Mouse (Mus musculus) lung, embryonic 14.5 days (tissue): ENCODE measurements at regions not wholly inside any gene's neighbourhood (a gene's known extent, or its start where the extent isn't known, plus 50 kb on each side); places are given as distances from the start of the nearest gene placed in this dataset.
A peak's percentile ranks its signal among the peaks of the same experiment; 100 is the strongest.

Source experiments
- ATAC-seq: fragments of 200-750 bp; cut with Nextera tagmentation; 2 replicates; pipeline ENCODE4 v1.8.0; 2017; ENCODE audit warnings: mild to moderate bottlenecking, moderate TSS enrichment, moderate library complexity; ENCODE audit not compliant: insufficient read depth
- DNase-seq: peaks from one replicate; pipeline ENCODE4 v3.0.0-alpha.2; 2015
- H3K27ac ChIP-seq: fragments of 300-500 bp; sonication (generic); 2 replicates; pipeline ENCODE4 v1.5.1; 2014; ENCODE audit warnings: low read depth, mild to moderate bottlenecking, moderate library complexity
- H3K27me3 ChIP-seq: fragments of 300-500 bp; sonication (generic); 2 replicates; pipeline ENCODE4 v1.6.1; 2014; ENCODE audit warnings: low read length, control low read depth; ENCODE audit not compliant: insufficient read depth
- H3K36me3 ChIP-seq: fragments of 300-500 bp; sonication (generic); 2 replicates; pipeline ENCODE4 v1.6.1; 2014; ENCODE audit warnings: control low read depth; ENCODE audit not compliant: insufficient read depth
- H3K4me1 ChIP-seq: fragments of 300-500 bp; sonication (generic); 2 replicates; pipeline ENCODE4 v1.6.1; 2014; ENCODE audit warnings: antibody characterized with exemption, control low read depth; ENCODE audit not compliant: insufficient read depth
- H3K4me2 ChIP-seq: fragments of 300-500 bp; sonication (generic); 2 replicates; pipeline ENCODE4 v1.6.1; 2014; ENCODE audit warnings: mild to moderate bottlenecking
- H3K4me3 ChIP-seq: fragments of 300-500 bp; sonication (generic); 2 replicates; pipeline ENCODE4 v1.5.1; 2014; ENCODE audit warnings: low read depth, low read length
- H3K9ac ChIP-seq: fragments of 300-500 bp; sonication (generic); 2 replicates; pipeline ENCODE4 v1.6.1; 2014
- H3K9me3 ChIP-seq: fragments of 300-500 bp; sonication (generic); 2 replicates; pipeline ENCODE4 v1.6.1; 2016; ENCODE audit warnings: low read depth, low read length, control low read depth
- CTCF ChIP-seq: IDR thresholded peaks from 2 replicates; pipeline ENCODE4 v1.5.1; 2016; ENCODE audit warnings: antibody characterized with exemption, low read depth
- WGBS: fragments of 180-500 bp; shearing (Covaris S2); extraction: QIAGEN DNeasy Blood & Tissue Kit; methylation state at CpG from one replicate; pipeline ENCODE4 v1.1.7; 2014; 5-methylcytosine and 5-hydroxymethylcytosine counted together

GRCm38 (mm10) chr2:122863343-122863970 lies 98.4 kb downstream of the Sqor start:
- ATAC-seq, result no peak
- Histone ChIP-seq H3K36me3 (no peaks in the 10 kb centered on the region), H3K27ac (no peak overlapping the region), H3K4me3 (no peak overlapping the region), H3K9me3 (no peaks in the 10 kb centered on the region), H3K9ac (no peak overlapping the region), H3K4me2 (no peak overlapping the region), H3K27me3 (no peaks in the 10 kb centered on the region), H3K4me1 (no peaks in the 10 kb centered on the region)
- WGBS, result 54% methylated on average over 15 of the region's 15 CpGs
- TF ChIP-seq CTCF, result no peak
- no peak for DNase-seq

- no peaks in the 10 kb centered on the region for H3K9me3 ChIP-seq
- no peaks in the 10 kb centered on the region for H3K4me1 ChIP-seq
- no peak overlapping the region for H3K4me3 ChIP-seq
- DNase-seq, result no peak
- WGBS, result 80% methylated on average over 1 of the region's 1 CpGs
- H3K36me3 ChIP-seq, result no peaks in the 10 kb centered on the region
- H3K4me2 ChIP-seq, result no peak overlapping the region
- TF ChIP-seq CTCF, result no peak
- H3K27me3 ChIP-seq, result no peaks in the 10 kb centered on the region
- no peak overlapping the region for H3K27ac ChIP-seq
- H3K9ac ChIP-seq, result no peak overlapping the region
- ATAC-seq, result no peak
These were observed 98.9 kb downstream of the Sqor start for GRCm38 (mm10) chr2:122863971-122864348.

- TF ChIP-seq CTCF, result no peak
- no peaks in the 10 kb centered on the region for H3K36me3 ChIP-seq
- H3K4me1 ChIP-seq, result no peaks in the 10 kb centered on the region
- no peak overlapping the region for H3K4me2 ChIP-seq
- no peak for DNase-seq
- no peak overlapping the region for H3K4me3 ChIP-seq
- no peaks in the 10 kb centered on the region for H3K9me3 ChIP-seq
- no peak for ATAC-seq
- no peak overlapping the region for H3K9ac ChIP-seq
- H3K27me3 ChIP-seq, result no peaks in the 10 kb centered on the region
- H3K27ac ChIP-seq, result no peak overlapping the region
These were observed 122.1 kb downstream of the Sqor start for GRCm38 (mm10) chr2:122887111-122887510.

- H3K9me3 ChIP-seq, result no peaks in the 10 kb centered on the region
- no peaks in the 10 kb centered on the region for H3K36me3 ChIP-seq
- DNase-seq (no peak), ATAC-seq (no peak)
- TF ChIP-seq CTCF, result no peak
- no peak overlapping the region for H3K4me3 ChIP-seq
- no peak overlapping the region for H3K4me2 ChIP-seq
- no peak overlapping the region for H3K9ac ChIP-seq
- H3K27ac ChIP-seq, result no peak overlapping the region
- no peaks in the 10 kb centered on the region for H3K27me3 ChIP-seq
- H3K4me1 ChIP-seq, result no peaks in the 10 kb centered on the region
These were observed 122.5 kb downstream of the Sqor start for GRCm38 (mm10) chr2:122887526-122887925.

GRCm38 (mm10) chr2:122905129-122906072 lies 140.4 kb downstream of the Sqor start:
- Histone ChIP-seq H3K4me3 (no peak overlapping the region), H3K9ac (no peak overlapping the region), H3K9me3 (no peaks in the 10 kb centered on the region), H3K27ac (no peak overlapping the region), H3K4me1 (no peaks in the 10 kb centered on the region), H3K27me3 (no peaks in the 10 kb centered on the region), H3K36me3 (no peaks in the 10 kb centered on the region), H3K4me2 (no peak overlapping the region)
- ATAC-seq, result no peak
- no peak for DNase-seq
- TF ChIP-seq CTCF, result no peak
- WGBS, result 55% methylated on average over 11 of the region's 11 CpGs

GRCm38 (mm10) chr2:122916772-122917171 lies 151.7 kb downstream of the Sqor start:
- Histone ChIP-seq H3K4me3 (no peak overlapping the region), H3K9me3 (no peaks in the 10 kb centered on the region), H3K9ac (no peak overlapping the region), H3K27ac (no peak overlapping the region), H3K4me1 (no peaks in the 10 kb centered on the region), H3K36me3 (no peaks in the 10 kb centered on the region), H3K4me2 (no peak overlapping the region), H3K27me3 (no peaks in the 10 kb centered on the region)
- TF ChIP-seq CTCF, result peak; percentile 44
- ATAC-seq (no peak), DNase-seq (peak; percentile 59)
- WGBS, result 86% methylated on average over 1 of the region's 1 CpGs

GRCm38 (mm10) chr2:122937922-122938321 lies 172.9 kb downstream of the Sqor start:
- H3K4me1 ChIP-seq, result no peaks in the 10 kb centered on the region
- peak; percentile 47 for TF ChIP-seq CTCF
- H3K4me2 ChIP-seq, result no peak overlapping the region
- H3K4me3 ChIP-seq, result no peak overlapping the region
- 41% methylated on average over 4 of the region's 4 CpGs for WGBS
- ATAC-seq (no peak), DNase-seq (peak; percentile 54)
- H3K9me3 ChIP-seq, result no peaks in the 10 kb centered on the region
- no peaks in the 10 kb centered on the region for H3K27me3 ChIP-seq
- no peak overlapping the region for H3K27ac ChIP-seq
- no peaks in the 10 kb centered on the region for H3K36me3 ChIP-seq
- H3K9ac ChIP-seq, result no peak overlapping the region
